Mouse (Mus musculus) liver, embryonic 16.5 days (tissue): ENCODE measurements around the gene Dpm3. TPM values are rescaled to one million over a fixed set of nuclear protein-coding genes. Genes with fewer than 3 reads are reported as not detected.

Experiments used
- ATAC-seq: fragments of 200-750 bp; cut with Nextera tagmentation; 2 replicates; pipeline ENCODE4 v1.8.0; 2017; ENCODE audit warnings: low read depth, mild to moderate bottlenecking, moderate number of reproducible peaks, moderate library complexity
- H3K27ac ChIP-seq: fragments of 300-500 bp; sonication (generic); 2 replicates; pipeline ENCODE4 v1.5.1; 2014; ENCODE audit warnings: mild to moderate bottlenecking, low read length
- H3K27me3 ChIP-seq: fragments of 300-500 bp; sonication (generic); 2 replicates; pipeline ENCODE4 v1.6.1; 2014; ENCODE audit warnings: low read depth, low read length, mixed read lengths; ENCODE audit not compliant: control insufficient read depth, insufficient read depth
- H3K36me3 ChIP-seq: fragments of 300-500 bp; sonication (generic); 2 replicates; pipeline ENCODE4 v1.6.1; 2014; ENCODE audit warnings: mild to moderate bottlenecking; ENCODE audit not compliant: control insufficient read depth, insufficient read depth
- H3K4me1 ChIP-seq: fragments of 300-500 bp; sonication (generic); 2 replicates; pipeline ENCODE4 v1.6.1; 2014; ENCODE audit warnings: low read depth, low read length, mixed read lengths; ENCODE audit not compliant: control insufficient read depth
- H3K4me2 ChIP-seq: fragments of 300-500 bp; sonication (generic); 2 replicates; pipeline ENCODE4 v1.6.1; 2014; ENCODE audit warnings: low read depth, low read length, mixed read lengths
- H3K4me3 ChIP-seq: fragments of 300-500 bp; sonication (generic); 2 replicates; pipeline ENCODE4 v1.5.1; 2014; ENCODE audit warnings: low read depth, mild to moderate bottlenecking, low read length
- H3K9ac ChIP-seq: fragments of 300-500 bp; sonication (generic); 2 replicates; pipeline ENCODE4 v1.6.1; 2014; ENCODE audit warnings: low read depth, low read length
- H3K9me3 ChIP-seq: fragments of 300-500 bp; sonication (generic); replicated peaks from 2 replicates; pipeline ENCODE4 v1.6.1; 2016; ENCODE audit warnings: low read length; ENCODE audit not compliant: control insufficient read depth
- WGBS: fragments of 180-500 bp; shearing (Covaris S2); extraction: QIAGEN DNeasy Blood & Tissue Kit; methylation state at CpG from one replicate; pipeline ENCODE4 v1.1.7; 2014; ENCODE audit not compliant: insufficient replicate concordance; 5-methylcytosine and 5-hydroxymethylcytosine counted together
- polyA plus RNA-seq: library from polyadenylated mRNA; unstranded; fragments of >200 nt; fragmentation: Nextera tagmentation; extraction: Ambion mirVana; gene quantifications from 2 replicates; pipeline ENCODE4 v1.2.1, GENCODE M21; 2015

Dpm3 gene
- polyA plus RNA-seq, 1 experiment from 2014 or later, result 51.9 TPM

- Histone ChIP-seq H3K4me1 (peaks cover 23% of the 10 kb centered on the region), H3K36me3 (no peaks in the 10 kb centered on the region), H3K4me3 (peak overlapping the region; percentile 70), H3K9me3 (no peaks in the 10 kb centered on the region), H3K4me2 (peak overlapping the region; percentile 81), H3K27ac (no peak overlapping the region; the same call in 1 of the 2 replicates), H3K9ac (no peak overlapping the region), H3K27me3 (no peaks in the 10 kb centered on the region)
- ATAC-seq, result no peak
- WGBS, result 65% methylated on average over 6 of the region's 6 CpGs
These were observed 11.7 kb downstream of the Dpm3 start for GRCm38 (mm10) chr3:89270891-89271290.

- H3K4me3 ChIP-seq, result no peak overlapping the region
- H3K9ac ChIP-seq, result no peak overlapping the region
- 69% methylated on average over 6 of the region's 6 CpGs for WGBS
- H3K4me1 ChIP-seq, result peaks cover 22% of the 10 kb centered on the region
- ATAC-seq, result no peak
- H3K36me3 ChIP-seq, result no peaks in the 10 kb centered on the region
- no peaks in the 10 kb centered on the region for H3K27me3 ChIP-seq
- H3K27ac ChIP-seq, result no peak overlapping the region
- H3K4me2 ChIP-seq, result no peak overlapping the region
- no peaks in the 10 kb centered on the region for H3K9me3 ChIP-seq
These were observed 12.6 kb downstream of the Dpm3 start for GRCm38 (mm10) chr3:89271760-89272159.

- peaks cover 36% of the 10 kb centered on the region for H3K27me3 ChIP-seq
- H3K36me3 ChIP-seq, result no peaks in the 10 kb centered on the region
- 80% methylated on average over 13 of the region's 13 CpGs for WGBS
These were observed 16.9 kb downstream of the Dpm3 start for GRCm38 (mm10) chr3:89276061-89276460.

GRCm38 (mm10) chr3:89277281-89278021 lies 18.3 kb downstream of the Dpm3 start:
- ATAC-seq, result no peak
- H3K4me1 ChIP-seq, result peaks cover 2% of the 10 kb centered on the region
- peaks cover 45% of the 10 kb centered on the region for H3K27me3 ChIP-seq
- 39% methylated on average over 14 of the region's 14 CpGs for WGBS
- H3K36me3 ChIP-seq, result no peaks in the 10 kb centered on the region
- no peak overlapping the region; the same call in 1 of the 2 replicates for H3K27ac ChIP-seq
- H3K4me3 ChIP-seq, result peak overlapping the region; percentile 50
- no peaks in the 10 kb centered on the region for H3K9me3 ChIP-seq
- no peak overlapping the region; the same call in 1 of the 2 replicates for H3K9ac ChIP-seq
- peak overlapping the region; percentile 61 for H3K4me2 ChIP-seq

More at GRCm38 (mm10) chr3:89276061-89276460, 16.9 kb downstream of the Dpm3 start:
- no peak overlapping the region for H3K27ac ChIP-seq
- no peak overlapping the region for H3K4me2 ChIP-seq
- no peaks in the 10 kb centered on the region for H3K9me3 ChIP-seq
- no peak overlapping the region for H3K9ac ChIP-seq
- H3K4me1 ChIP-seq, result no peaks in the 10 kb centered on the region; the same call in 1 of the 2 replicates
- no peak for ATAC-seq
- H3K4me3 ChIP-seq, result no peak overlapping the region

DNA sequence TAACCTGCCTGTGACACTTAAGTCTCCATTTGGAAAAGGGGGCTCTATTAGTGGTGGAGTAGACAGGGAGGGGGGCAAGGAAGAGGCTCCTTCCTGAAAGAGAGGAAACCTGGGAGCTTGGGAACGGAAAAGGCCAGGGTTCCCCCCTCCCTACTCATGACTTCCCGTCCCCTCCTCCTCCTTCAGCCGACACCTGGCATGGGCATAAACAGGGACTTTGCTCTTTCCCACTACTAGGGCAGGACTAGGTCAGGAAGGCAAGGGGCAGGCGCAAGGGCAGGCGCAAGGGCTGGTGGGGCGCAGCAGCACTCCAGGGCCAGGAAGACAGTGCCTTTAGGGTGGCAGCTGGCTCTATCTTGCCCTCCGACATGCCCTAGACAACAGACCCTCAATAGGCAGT lies 18.9 kb downstream of the Dpm3 start:
- peak overlapping the region; percentile 47; the same call in 1 of the 2 replicates for H3K9ac ChIP-seq
- H3K9me3 ChIP-seq, result no peaks in the 10 kb centered on the region
- H3K27ac ChIP-seq, result no peak overlapping the region; the same call in 1 of the 2 replicates
- 43% methylated on average over 7 of the region's 7 CpGs for WGBS
- H3K27me3 ChIP-seq, result peaks cover 45% of the 10 kb centered on the region
- no peaks in the 10 kb centered on the region for H3K36me3 ChIP-seq
- peak overlapping the region; percentile 50 for H3K4me3 ChIP-seq
- peaks cover 2% of the 10 kb centered on the region for H3K4me1 ChIP-seq
- H3K4me2 ChIP-seq, result peak overlapping the region; percentile 61
- ATAC-seq, result peak; percentile 39

- Histone ChIP-seq H3K4me3 (peak overlapping the region; percentile 50), H3K27me3 (peaks cover 45% of the 10 kb centered on the region), H3K9me3 (no peaks in the 10 kb centered on the region), H3K27ac (peak overlapping the region; percentile 24; the same call in 1 of the 2 replicates), H3K4me1 (peaks cover 2% of the 10 kb centered on the region), H3K36me3 (no peaks in the 10 kb centered on the region), H3K4me2 (peak overlapping the region; percentile 61), H3K9ac (peak overlapping the region; percentile 47; the same call in 1 of the 2 replicates)
- no peak for ATAC-seq
- WGBS, result 11% methylated on average over 8 of the region's 8 CpGs
These were observed 19.5 kb downstream of the Dpm3 start for GRCm38 (mm10) chr3:89278643-89279042.

GRCm38 (mm10) chr3:89279153-89279890 lies 20.2 kb downstream of the Dpm3 start:
- Histone ChIP-seq H3K4me2 (peak overlapping the region; percentile 61), H3K27me3 (peaks cover 45% of the 10 kb centered on the region), H3K9me3 (no peaks in the 10 kb centered on the region), H3K27ac (peak overlapping the region; percentile 73), H3K4me1 (peaks cover 2% of the 10 kb centered on the region), H3K4me3 (peak overlapping the region; percentile 50), H3K9ac (peak overlapping the region; percentile 47), H3K36me3 (no peaks in the 10 kb centered on the region)
- WGBS, result 4% methylated on average over 35 of the region's 35 CpGs
- ATAC-seq, result peak; percentile 63

GRCm38 (mm10) chr3:89280050-89280605 lies 21.0 kb downstream of the Dpm3 start:
- H3K9me3 ChIP-seq, result no peaks in the 10 kb centered on the region
- ATAC-seq, result peak; percentile 14; the same call in 1 of the 2 replicates
- H3K4me2 ChIP-seq, result peak overlapping the region; percentile 61
- no peaks in the 10 kb centered on the region for H3K36me3 ChIP-seq
- H3K27ac ChIP-seq, result peak overlapping the region; percentile 73
- H3K4me3 ChIP-seq, result peak overlapping the region; percentile 50
- peak overlapping the region; percentile 6; the same call in 1 of the 2 replicates for H3K9ac ChIP-seq
- H3K27me3 ChIP-seq, result peaks cover 45% of the 10 kb centered on the region
- H3K4me1 ChIP-seq, result peaks cover 2% of the 10 kb centered on the region
- 1% methylated on average over 29 of the region's 29 CpGs for WGBS
